Mouse (Mus musculus): ENCODE data around the gene Sap30. TPM values are rescaled to one million over a fixed set of nuclear protein-coding genes. Genes with fewer than 3 reads are reported as not detected.

Sap30 gene
- polyA plus RNA-seq, 1 experiment from 2014 or later = 76.2 TPM

Other genes starting within 250 kb of the Sap30 start
- gene Hand2, start 166.9 kb downstream of the Sap30 start, polyA plus RNA-seq (2015; fragmentation: Nextera tagmentation; extraction: Ambion mirVana) = not detected in 2 replicates
- gene Scrg1, start 31.9 kb downstream of the Sap30 start, polyA plus RNA-seq (2015; fragmentation: Nextera tagmentation; extraction: Ambion mirVana) = 2.5 and 3.3 TPM in 2 replicates
- gene Hmgb2, start 24.0 kb upstream of the Sap30 start, polyA plus RNA-seq (2015; fragmentation: Nextera tagmentation; extraction: Ambion mirVana) = 210 and 259 TPM in 2 replicates
- 10.5 and 10.8 TPM in 2 replicates for gene Galnt7, start 165.2 kb upstream of the Sap30 start, polyA plus RNA-seq (2015; fragmentation: Nextera tagmentation; extraction: Ambion mirVana)